Mouse (Mus musculus) hindbrain, embryonic 14.5 days (tissue): Measurements from ENCODE around the gene Trim27. TPM values are rescaled to one million over a fixed set of nuclear protein-coding genes. Genes with fewer than 3 reads are reported as not detected.

ENCODE experiments used
- ATAC-seq: fragments of 200-750 bp; cut with Nextera tagmentation; 2 replicates; pipeline ENCODE4 v1.8.0; 2017; ENCODE audit warnings: moderate number of reproducible peaks, mild to moderate bottlenecking, moderate TSS enrichment, moderate library complexity; ENCODE audit not compliant: low FRiP score
- DNase-seq: peaks from one replicate; pipeline ENCODE4 v3.0.0-alpha.2; 2015; ENCODE audit warnings: low spot score
- H3K27ac ChIP-seq: fragments of 300-500 bp; sonication (generic); 2 replicates; pipeline ENCODE4 v1.5.1; 2014; ENCODE audit warnings: mild to moderate bottlenecking, moderate library complexity
- H3K27me3 ChIP-seq: fragments of 300-500 bp; sonication (generic); 2 replicates; pipeline ENCODE4 v1.6.1; 2014; ENCODE audit warnings: mild to moderate bottlenecking, low read length, mixed read lengths; ENCODE audit not compliant: control insufficient read depth, insufficient read depth
- H3K36me3 ChIP-seq: fragments of 300-500 bp; sonication (generic); replicated peaks from 2 replicates; pipeline ENCODE4 v1.6.1; 2014; ENCODE audit not compliant: control insufficient read depth, insufficient read depth
- H3K4me1 ChIP-seq: fragments of 300-500 bp; sonication (generic); replicated peaks from 2 replicates; pipeline ENCODE4 v1.6.1; 2014; ENCODE audit warnings: antibody characterized with exemption, low read length, mixed read lengths; ENCODE audit not compliant: control insufficient read depth, insufficient read depth
- H3K4me2 ChIP-seq: fragments of 300-500 bp; sonication (generic); replicated peaks from 2 replicates; pipeline ENCODE4 v1.6.1; 2014; ENCODE audit warnings: mild to moderate bottlenecking, moderate library complexity
- H3K4me3 ChIP-seq: fragments of 300-500 bp; sonication (generic); replicated peaks from 2 replicates; pipeline ENCODE4 v1.5.1; 2014; ENCODE audit warnings: mild to moderate bottlenecking, low read length
- H3K9ac ChIP-seq: fragments of 300-500 bp; sonication (generic); 2 replicates; pipeline ENCODE4 v1.6.1; 2014
- H3K9me3 ChIP-seq: fragments of 300-500 bp; sonication (generic); 2 replicates; pipeline ENCODE4 v1.6.1; 2016; ENCODE audit warnings: low read length; ENCODE audit not compliant: control insufficient read depth
- WGBS: fragments of 180-500 bp; shearing (Covaris S2); extraction: QIAGEN DNeasy Blood & Tissue Kit; methylation state at CpG from one replicate; pipeline ENCODE4 v1.1.7; 2014; 5-methylcytosine and 5-hydroxymethylcytosine counted together
- polyA plus RNA-seq: library from polyadenylated mRNA; unstranded; fragments of >200 nt; fragmentation: Nextera tagmentation; extraction: Ambion mirVana; gene quantifications from 2 replicates; pipeline ENCODE4 v1.2.1, GENCODE M21; 2014

Trim27 gene
- 75.5 and 87.8 TPM in 2 replicates for polyA plus RNA-seq

GRCm38 (mm10) chr13:21179367-21179723 is at the start of gene Trim27:
TSS of gene Trim27 (plus strand) at chr13:21179445.
- Histone ChIP-seq H3K27ac (peak within 1 kb of the TSS; percentile 95), H3K4me1 (peaks cover 25% of the 10 kb centered on the region), H3K4me2 (peak within 1 kb of the TSS; percentile 96), H3K4me3 (peak within 1 kb of the TSS; percentile 91), H3K9ac (peak within 1 kb of the TSS; percentile 81), H3K36me3 (peaks cover 23% of the 10 kb centered on the region), H3K9me3 (no peaks in the 10 kb centered on the region), H3K27me3 (no peaks in the 10 kb centered on the region)
- DNase-seq (no peak), ATAC-seq (peak; percentile 41)
- 0% methylated on average over 15 of the region's 15 CpGs for WGBS

- no peak overlapping the region for H3K4me3 ChIP-seq
- ATAC-seq (no peak), DNase-seq (no peak)
- H3K27ac ChIP-seq: no peak overlapping the region
- H3K9ac ChIP-seq: no peak overlapping the region
- H3K9me3 ChIP-seq: no peaks in the 10 kb centered on the region
- no peaks in the 10 kb centered on the region for H3K36me3 ChIP-seq
- H3K4me2 ChIP-seq: no peak overlapping the region
- H3K4me1 ChIP-seq: no peaks in the 10 kb centered on the region
- 49% methylated on average over 8 of the region's 8 CpGs for WGBS
- no peaks in the 10 kb centered on the region for H3K27me3 ChIP-seq
Measured at GRCm38 (mm10) chr13:21142421-21142820, 36.8 kb upstream of the Trim27 start.

GRCm38 (mm10) chr13:21145767-21146166 is 33.5 kb upstream of the Trim27 start, which contains the start of gene Olfr1368:
TSS of gene Olfr1368 (minus strand) at chr13:21145867.
- Histone ChIP-seq H3K4me3 (no peak within 1 kb of the TSS), H3K9me3 (no peaks in the 10 kb centered on the region), H3K27me3 (no peaks in the 10 kb centered on the region), H3K4me2 (no peak within 1 kb of the TSS), H3K4me1 (no peaks in the 10 kb centered on the region), H3K27ac (no peak within 1 kb of the TSS), H3K36me3 (no peaks in the 10 kb centered on the region), H3K9ac (no peak within 1 kb of the TSS)
- ATAC-seq (no peak), DNase-seq (no peak)
- 76% methylated on average over 4 of the region's 4 CpGs for WGBS

- Histone ChIP-seq H3K36me3 (no peaks in the 10 kb centered on the region), H3K4me2 (no peak overlapping the region), H3K4me1 (0 out of 2 replicates have a peak, but pooled peaks cover 10% of the 10 kb centered on the region), H3K9ac (no peak overlapping the region), H3K9me3 (no peaks in the 10 kb centered on the region), H3K27me3 (no peaks in the 10 kb centered on the region), H3K4me3 (no peak overlapping the region), H3K27ac (no peak overlapping the region)
- 85% methylated on average over 5 of the region's 5 CpGs for WGBS
- DNase-seq (no peak), ATAC-seq (no peak)
Measured at GRCm38 (mm10) chr13:21155888-21156287, 23.4 kb upstream of the Trim27 start.

GRCm38 (mm10) chr13:21158071-21158470 is 21.2 kb upstream of the Trim27 start:
- no peak overlapping the region for H3K9ac ChIP-seq
- no peak for DNase-seq
- peak overlapping the region; percentile 64 for H3K4me3 ChIP-seq
- WGBS: 5% methylated on average over 9 of the region's 9 CpGs
- no peaks in the 10 kb centered on the region for H3K9me3 ChIP-seq
- H3K27ac ChIP-seq: no peak overlapping the region
- 0 out of 2 replicates have a peak, but pooled peaks cover 10% of the 10 kb centered on the region for H3K4me1 ChIP-seq
- ATAC-seq: no peak
- no peaks in the 10 kb centered on the region for H3K27me3 ChIP-seq
- H3K36me3 ChIP-seq: no peaks in the 10 kb centered on the region
- H3K4me2 ChIP-seq: peak overlapping the region; percentile 81

- H3K4me2 ChIP-seq: peak overlapping the region; percentile 81
- H3K4me3 ChIP-seq: peak overlapping the region; percentile 64
- 0 out of 2 replicates have a peak, but pooled peaks cover 10% of the 10 kb centered on the region for H3K4me1 ChIP-seq
- ATAC-seq (peak; percentile 47; the same call in 1 of the 2 replicates), DNase-seq (peak; percentile 88)
- H3K36me3 ChIP-seq: no peaks in the 10 kb centered on the region
- WGBS: under 1% methylated on average over 19 of the region's 19 CpGs
- no peaks in the 10 kb centered on the region for H3K27me3 ChIP-seq
- H3K27ac ChIP-seq: no peak overlapping the region
- H3K9me3 ChIP-seq: no peaks in the 10 kb centered on the region
- peak overlapping the region; percentile 57 for H3K9ac ChIP-seq
Measured at GRCm38 (mm10) chr13:21158785-21159474, 20.3 kb upstream of the Trim27 start.

GRCm38 (mm10) chr13:21159475-21159819 is 19.8 kb upstream of the Trim27 start:
- peak overlapping the region; percentile 64 for H3K4me3 ChIP-seq
- H3K27me3 ChIP-seq: no peaks in the 10 kb centered on the region
- WGBS: under 1% methylated on average over 15 of the region's 15 CpGs
- H3K9me3 ChIP-seq: no peaks in the 10 kb centered on the region
- 0 out of 2 replicates have a peak, but pooled peaks cover 10% of the 10 kb centered on the region for H3K4me1 ChIP-seq
- peak; percentile 42 for DNase-seq
- ATAC-seq: no peak
- H3K4me2 ChIP-seq: peak overlapping the region; percentile 81
- H3K27ac ChIP-seq: no peak overlapping the region
- peak overlapping the region; percentile 57 for H3K9ac ChIP-seq
- H3K36me3 ChIP-seq: no peaks in the 10 kb centered on the region

GRCm38 (mm10) chr13:21160041-21160511 is 19.2 kb upstream of the Trim27 start:
- H3K4me3 ChIP-seq: peak overlapping the region; percentile 64
- 0 out of 2 replicates have a peak, but pooled peaks cover 4% of the 10 kb centered on the region for H3K27me3 ChIP-seq
- peak; percentile 32 for DNase-seq

GRCm38 (mm10) chr13:21160657-21161590 is 18.3 kb upstream of the Trim27 start:
- H3K9me3 ChIP-seq: no peaks in the 10 kb centered on the region
- ATAC-seq (peak; percentile 88), DNase-seq (peak; percentile 100)
- H3K27ac ChIP-seq: no peak overlapping the region
- peak overlapping the region; percentile 81 for H3K4me2 ChIP-seq
- 0 out of 2 replicates have a peak, but pooled peaks cover 10% of the 10 kb centered on the region for H3K4me1 ChIP-seq
- under 1% methylated on average over 32 of the region's 32 CpGs for WGBS
- no peaks in the 10 kb centered on the region for H3K36me3 ChIP-seq
- peaks cover 4% of the 10 kb centered on the region; the same call in 1 of the 2 replicates for H3K27me3 ChIP-seq
- peak overlapping the region; percentile 64 for H3K4me3 ChIP-seq
- peak overlapping the region; percentile 58 for H3K9ac ChIP-seq

More at GRCm38 (mm10) chr13:21160041-21160511, 19.2 kb upstream of the Trim27 start:
- Histone ChIP-seq H3K27ac (no peak overlapping the region), H3K9ac (peak overlapping the region; percentile 57), H3K4me1 (0 out of 2 replicates have a peak, but pooled peaks cover 10% of the 10 kb centered on the region), H3K9me3 (no peaks in the 10 kb centered on the region), H3K4me2 (peak overlapping the region; percentile 81), H3K36me3 (no peaks in the 10 kb centered on the region)
- peak; percentile 22; the same call in 1 of the 2 replicates for ATAC-seq
- under 1% methylated on average over 16 of the region's 16 CpGs for WGBS
